Mouse (Mus musculus) CH12.LX (cell line): ENCODE measurements around the gene Zfp846.

Source experiments
- CTCF ChIP-seq, 2 experiments: IDR thresholded peaks in 1 of 2; conservative IDR thresholded peaks in 1 of 2; 2 replicates each; pipeline ENCODE4 v1.5.1; 2011 to 2012; ENCODE audit warnings: low read depth in 2 of 2, low read length in 2 of 2, improper control_type of control experiment in 1 of 2, inconsistent platforms in 1 of 2, mild to moderate bottlenecking in 1 of 2, moderate library complexity in 1 of 2
- MAX ChIP-seq: IDR thresholded peaks from 2 replicates; pipeline ENCODE4 v1.6.1; 2011; ENCODE audit warnings: low read length, improper control_type of control experiment
- POLR2A ChIP-seq: IDR thresholded peaks from 2 replicates; pipeline ENCODE4 v1.6.1; 2011; ENCODE audit warnings: low read depth, mild to moderate bottlenecking, improper control_type of control experiment, low read length
- RAD21 ChIP-seq: IDR thresholded peaks from 2 replicates; pipeline ENCODE4 v1.6.1; 2011; ENCODE audit warnings: low read depth, mild to moderate bottlenecking, low read length, improper control_type of control experiment, moderate library complexity
- USF2 ChIP-seq: conservative IDR thresholded peaks from 2 replicates; pipeline ENCODE4 v1.6.1; 2011; ENCODE audit warnings: low read depth, low read length, improper control_type of control experiment

DNA sequence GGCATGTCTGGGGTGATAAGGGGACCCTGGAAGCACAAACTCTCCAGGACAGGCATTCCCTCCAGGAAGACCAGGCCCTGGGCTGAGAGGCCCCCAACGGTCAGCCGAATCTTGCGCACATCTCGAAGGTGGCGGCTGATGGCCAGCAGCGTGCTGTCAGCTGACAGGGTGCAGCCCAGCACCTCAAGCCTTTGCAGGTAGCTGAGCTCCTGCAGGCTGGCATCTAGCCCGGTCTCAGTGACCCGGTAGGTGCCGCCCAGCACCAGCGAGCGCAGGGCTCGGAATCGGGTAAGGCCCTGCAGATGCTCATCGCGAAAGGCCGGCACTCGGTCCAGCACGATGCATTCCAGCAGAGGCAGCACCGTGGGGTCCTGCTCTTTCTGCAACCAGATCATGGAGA, 57.5 kb downstream of the Zfp846 start:
- TF ChIP-seq CTCF (conservative IDR thresholded peaks at IDR 0.05 in 1 of 2, IDR thresholded peaks at IDR 0.05 in 1 of 2; ENCODE audit: low read depth in 2 of 2, low read length in 2 of 2), result no peak
- no peak for TF ChIP-seq USF2
- TF ChIP-seq RAD21, result no peak
- no peak for TF ChIP-seq POLR2A
- TF ChIP-seq MAX, result no peak
